Mouse (Mus musculus) CH12.LX (cell line): ENCODE measurements around the gene Kif26a. TPM values are rescaled to one million over a fixed set of nuclear protein-coding genes. Genes with fewer than 3 reads are reported as not detected.

Source experiments
- DNase-seq: peaks from one replicate; pipeline ENCODE4 v3.0.0-alpha.2; 2013; ENCODE audit errors: extremely low read depth
- H3K27ac ChIP-seq: 2 replicates; pipeline ENCODE4 v1.5.1; 2012; ENCODE audit warnings: low read depth, mild to moderate bottlenecking, control low read depth, moderate library complexity; ENCODE audit not compliant: insufficient read depth
- H3K27me3 ChIP-seq: replicated peaks from 2 replicates; pipeline ENCODE3; 2012; ENCODE audit warnings: inconsistent platforms
- H3K36me3 ChIP-seq, 2 experiments: replicated peaks in 1 of 2; 2 replicates each; pipeline versions ENCODE3 to v1.6.1; 2012; ENCODE audit warnings: inconsistent platforms in 1 of 2, low read length in 1 of 2, mild to moderate bottlenecking in 1 of 2, mixed read lengths in 1 of 2, moderate library complexity in 1 of 2; ENCODE audit not compliant: control insufficient read depth in 1 of 2, insufficient read depth in 1 of 2
- H3K4me1 ChIP-seq, 2 experiments: 2 replicates each; pipeline ENCODE4 v1.6.1; 2012; ENCODE audit warnings: inconsistent platforms in 1 of 2, moderate library complexity in 1 of 2; ENCODE audit not compliant: insufficient read depth in 2 of 2, control insufficient read depth in 1 of 2
- H3K4me2 ChIP-seq: 2 replicates; pipeline ENCODE4 v1.6.1; 2012; ENCODE audit warnings: low read depth, mild to moderate bottlenecking, control low read depth; ENCODE audit not compliant: poor library complexity, insufficient read depth, severe bottlenecking
- H3K4me3 ChIP-seq, 3 experiments: fragments of 150-350 bp in 1 of 3; sonication (generic) in 1 of 3; replicated peaks in 1 of 3; 2 replicates each; pipeline versions ENCODE3 to v1.5.1; 2011 to 2012; ENCODE audit warnings: low read depth in 2 of 3, low read length in 2 of 3, mild to moderate bottlenecking in 2 of 3, moderate library complexity in 2 of 3, control low read depth in 1 of 3, improper control_type of control experiment in 1 of 3, inconsistent platforms in 1 of 3, mixed read lengths in 1 of 3; ENCODE audit not compliant: poor library complexity in 1 of 3
- H3K79me2 ChIP-seq: replicated peaks from 2 replicates; pipeline ENCODE4 v1.6.1; 2012; ENCODE audit warnings: mild to moderate bottlenecking, moderate library complexity; ENCODE audit not compliant: control insufficient read depth, poor library complexity, insufficient read depth, severe bottlenecking; ENCODE audit errors: extremely low read depth
- H3K9ac ChIP-seq: 2 replicates; pipeline ENCODE4 v1.6.1; 2012; ENCODE audit warnings: low read depth, mild to moderate bottlenecking, control low read depth, moderate library complexity; ENCODE audit not compliant: insufficient read depth
- H3K9me3 ChIP-seq: replicated peaks from 2 replicates; pipeline ENCODE3; 2012; ENCODE audit warnings: low read length, inconsistent platforms, mixed read lengths
- CHD1 ChIP-seq: IDR thresholded peaks from 2 replicates; pipeline ENCODE4 v1.6.1; 2012; ENCODE audit warnings: low read depth, low read length, improper control_type of control experiment, inconsistent platforms
- CHD2 ChIP-seq: IDR thresholded peaks from 2 replicates; pipeline ENCODE4 v1.6.1; 2011; ENCODE audit warnings: low read length, improper control_type of control experiment
- ELF1 ChIP-seq: IDR thresholded peaks from 2 replicates; pipeline ENCODE4 v1.6.1; 2014; ENCODE audit warnings: low read depth, mild to moderate bottlenecking, inconsistent platforms, low read length, improper control_type of control experiment
- EP300 ChIP-seq: IDR thresholded peaks from 2 replicates; pipeline ENCODE4 v1.6.1; 2011; ENCODE audit warnings: low read length, improper control_type of control experiment
- ETS1 ChIP-seq: conservative IDR thresholded peaks from 2 replicates; pipeline ENCODE4 v1.6.1; 2012; ENCODE audit warnings: low read depth, mild to moderate bottlenecking, inconsistent platforms, low read length, improper control_type of control experiment, moderate library complexity
- GABPA ChIP-seq: IDR thresholded peaks from 2 replicates; pipeline ENCODE4 v1.6.1; 2012; ENCODE audit warnings: low read depth, low read length, improper control_type of control experiment, inconsistent platforms; ENCODE audit not compliant: insufficient replicate concordance
- JUN ChIP-seq: IDR thresholded peaks from 2 replicates; pipeline ENCODE4 v1.6.1; 2011; ENCODE audit warnings: low read depth, mild to moderate bottlenecking, low read length, improper control_type of control experiment, moderate library complexity; ENCODE audit not compliant: insufficient read depth
- JUND ChIP-seq: conservative IDR thresholded peaks from 2 replicates; pipeline ENCODE4 v1.6.1; 2011; ENCODE audit warnings: low read depth, low read length, improper control_type of control experiment
- NELFE ChIP-seq: IDR thresholded peaks from 2 replicates; pipeline ENCODE4 v1.6.1; 2011; ENCODE audit warnings: low read depth, low read length, improper control_type of control experiment
- NRF1 ChIP-seq: IDR thresholded peaks from 2 replicates; pipeline ENCODE4 v1.6.1; 2014; ENCODE audit warnings: low read depth, mild to moderate bottlenecking, inconsistent platforms, low read length, improper control_type of control experiment, moderate library complexity
- POLR2A ChIP-seq: IDR thresholded peaks from 2 replicates; pipeline ENCODE4 v1.6.1; 2011; ENCODE audit warnings: low read depth, mild to moderate bottlenecking, improper control_type of control experiment, low read length
- POLR2AphosphoS2 ChIP-seq: IDR thresholded peaks from 2 replicates; pipeline ENCODE4 v1.6.1; 2011; ENCODE audit warnings: low read depth, low read length, improper control_type of control experiment
- SMC3 ChIP-seq: IDR thresholded peaks from 2 replicates; pipeline ENCODE4 v1.6.1; 2011; ENCODE audit warnings: low read depth, low read length, improper control_type of control experiment
- TCF12 ChIP-seq: IDR thresholded peaks from 2 replicates; pipeline ENCODE4 v1.6.1; 2014; ENCODE audit warnings: low read depth, mild to moderate bottlenecking, inconsistent platforms, low read length, improper control_type of control experiment
- UBTF ChIP-seq: IDR thresholded peaks from 2 replicates; pipeline ENCODE4 v1.6.1; 2012; ENCODE audit warnings: low read depth, mild to moderate bottlenecking, inconsistent platforms, low read length, improper control_type of control experiment, moderate library complexity
- USF1 ChIP-seq: IDR thresholded peaks from 2 replicates; pipeline ENCODE4 v1.6.1; 2014; ENCODE audit warnings: low read depth, mild to moderate bottlenecking, inconsistent platforms, low read length, improper control_type of control experiment
- ZC3H11A ChIP-seq: IDR thresholded peaks from 2 replicates; pipeline ENCODE4 v1.6.1; 2012; ENCODE audit warnings: low read depth, mild to moderate bottlenecking, inconsistent platforms, low read length, improper control_type of control experiment
- ZNF384 ChIP-seq: IDR thresholded peaks from 2 replicates; pipeline ENCODE4 v1.6.1; 2012; ENCODE audit warnings: low read depth, low read length, improper control_type of control experiment, inconsistent platforms
- dilution Hi-C: fragments of 300-500 bp; cut with MboI; formaldehyde crosslinking; loops from 2 replicates; pipeline ENCODE4 v1.14.3; 2020; ENCODE audit warnings: low sequenced_read_pairs; ENCODE audit not compliant: extremely low pct_unique_long_range_greater_than_20kb, extremely low pct_ligation_motif_present
- in situ Hi-C: fragments of 300-500 bp; cut with MboI; formaldehyde crosslinking; loops from 3 replicates; pipeline ENCODE4 v1.14.3; 2019; ENCODE audit warnings: low sequenced_read_pairs, low pct_ligation_motif_present, low pct_unique_long_range_greater_than_20kb, mixed read lengths
- polyA plus RNA-seq: library from polyadenylated mRNA; unstranded; fragments of >175 nt; gene quantifications from 2 replicates; pipeline ENCODE4 v1.2.1, GENCODE M21; 2012; ENCODE audit warnings: low read depth; ENCODE audit not compliant: insufficient read length
- total RNA-seq, 2 experiments: library from RNA; depleted of rRNA; stranded (reverse); fragments of 300-350 nt in 1 of 2; fragments of >200 nt in 1 of 2; gene quantifications; 2 replicates each; pipeline ENCODE4 v1.2.3; 2012 to 2014

The Kif26a gene
- total and polyA plus RNA-seq, 3 experiments = not detected

DNA sequence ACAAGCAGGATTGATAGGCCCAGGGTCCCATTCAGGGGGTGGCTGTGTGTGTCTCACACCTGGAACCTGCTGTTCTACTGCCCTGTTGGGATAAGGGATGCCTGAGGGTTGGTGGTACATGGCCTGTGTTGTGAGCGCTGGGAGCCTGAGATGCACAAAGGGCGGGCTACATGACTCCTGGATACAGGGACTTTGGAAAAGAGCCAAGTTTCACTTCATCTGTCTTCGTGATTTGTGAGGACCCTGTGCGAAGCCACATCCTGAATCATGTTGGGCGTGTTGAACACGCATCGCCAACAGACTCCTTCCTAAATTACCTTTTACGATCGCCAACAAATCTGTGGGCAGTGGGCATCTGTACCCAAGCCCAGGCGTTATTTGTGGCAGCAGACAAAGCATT is 50.6 kb downstream of the Kif26a start:
- dilution Hi-C loops (no loop called here), in situ Hi-C loops (no loop called here)
- H3K79me2 ChIP-seq = no peaks in the 10 kb centered on the region
- H3K4me2 ChIP-seq = no peak overlapping the region
- no peak overlapping the region for H3K4me3 ChIP-seq
- no peaks in the 10 kb centered on the region for H3K36me3 ChIP-seq
- no peaks in the 10 kb centered on the region for H3K4me1 ChIP-seq
- H3K27me3 ChIP-seq = peaks cover 96% of the 10 kb centered on the region
- H3K9ac ChIP-seq = no peak overlapping the region
- no peak for TF ChIP-seq GABPA
- TF ChIP-seq USF1 = no peak
- no peak overlapping the region for H3K27ac ChIP-seq
- no peaks in the 10 kb centered on the region for H3K9me3 ChIP-seq
- DNase-seq = no peak

DNA sequence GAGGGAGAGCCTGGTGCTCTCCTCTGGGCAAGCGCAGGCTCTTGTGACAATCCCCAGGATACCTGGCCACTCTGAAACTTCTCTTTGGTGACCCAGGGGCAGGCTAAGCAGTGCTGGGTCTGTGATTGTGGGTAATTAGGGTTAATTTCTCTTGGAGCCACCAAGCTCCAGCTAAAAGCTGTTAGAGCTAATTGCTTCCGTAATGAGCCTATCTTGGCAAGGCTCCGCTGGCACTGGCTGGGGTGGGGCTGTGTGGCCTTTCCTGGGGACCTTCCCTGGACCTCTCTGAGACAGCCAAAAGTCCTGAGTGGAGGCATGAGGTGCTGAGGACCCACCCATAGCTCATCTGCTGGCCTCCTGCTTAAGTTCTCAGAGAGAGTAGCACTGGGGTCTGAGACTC is 53.4 kb downstream of the Kif26a start:
- DNase-seq = no peak
- H3K27ac ChIP-seq = no peak overlapping the region
- H3K4me1 ChIP-seq = no peaks in the 10 kb centered on the region
- peaks cover 90% of the 10 kb centered on the region for H3K27me3 ChIP-seq
- in situ Hi-C loops (no loop called here), dilution Hi-C loops (no loop called here)
- no peaks in the 10 kb centered on the region for H3K79me2 ChIP-seq
- H3K9me3 ChIP-seq = no peaks in the 10 kb centered on the region
- H3K4me2 ChIP-seq = no peak overlapping the region
- H3K9ac ChIP-seq = no peak overlapping the region
- no peak overlapping the region for H3K4me3 ChIP-seq
- H3K36me3 ChIP-seq = no peaks in the 10 kb centered on the region
- TF ChIP-seq JUND = no peak
- TF ChIP-seq POLR2A = no peak
- TF ChIP-seq ZNF384 = no peak
- no peak for TF ChIP-seq GABPA
- TF ChIP-seq CHD2 = no peak
- no peak for TF ChIP-seq CHD1
- no peak for TF ChIP-seq POLR2AphosphoS2
- TF ChIP-seq UBTF = no peak

DNA sequence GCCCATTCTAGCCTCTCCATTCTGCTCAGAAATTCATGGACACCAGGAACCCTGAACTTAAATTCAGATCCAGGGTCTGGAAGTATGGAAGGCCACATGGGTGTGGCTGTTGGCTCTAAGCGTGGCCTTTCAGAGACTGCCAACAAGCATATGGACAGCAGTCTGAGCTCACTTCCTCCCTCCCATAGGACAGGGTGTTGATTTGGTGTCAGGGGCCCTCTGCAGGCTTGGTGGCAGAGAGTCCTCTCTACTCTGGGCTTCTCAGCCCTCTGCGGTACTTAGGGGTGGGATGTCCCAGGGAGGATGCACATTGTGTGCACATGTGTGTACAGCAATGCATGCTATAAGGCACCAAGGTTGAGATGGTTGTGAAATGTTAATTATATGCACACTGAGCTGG is 54.0 kb downstream of the Kif26a start:
- DNase-seq = no peak
- peaks cover 88% of the 10 kb centered on the region for H3K27me3 ChIP-seq

More for the DNA sequence above, 54.0 kb downstream of the Kif26a start:
- no peak overlapping the region for H3K9ac ChIP-seq
- H3K4me1 ChIP-seq = no peaks in the 10 kb centered on the region
- no peak overlapping the region for H3K27ac ChIP-seq
- dilution Hi-C loops (no loop called here), in situ Hi-C loops (no loop called here)
- no peak overlapping the region for H3K4me3 ChIP-seq
- TF ChIP-seq ELF1 (no peak), ZC3H11A (no peak), NRF1 (no peak), JUN (no peak), CHD2 (no peak), TCF12 (no peak), ETS1 (no peak), POLR2AphosphoS2 (no peak), EP300 (no peak), CHD1 (no peak), POLR2A (no peak), NELFE (no peak), SMC3 (no peak)
- no peak overlapping the region for H3K4me2 ChIP-seq
- H3K9me3 ChIP-seq = no peaks in the 10 kb centered on the region
- no peaks in the 10 kb centered on the region for H3K79me2 ChIP-seq
- no peaks in the 10 kb centered on the region for H3K36me3 ChIP-seq
